Mouse (Mus musculus) stomach, embryonic 15.5 days (tissue): ENCODE data around the gene Cdk12. TPM values are rescaled to one million over a fixed set of nuclear protein-coding genes. Genes with fewer than 3 reads are reported as not detected.
A peak's percentile ranks its signal among the peaks of the same experiment; 100 is the strongest.

Experiments used
- ATAC-seq: fragments of 200-750 bp; cut with Nextera tagmentation; 2 replicates; pipeline ENCODE4 v1.8.0; 2017; ENCODE audit warnings: low read depth, moderate number of reproducible peaks, moderate TSS enrichment; ENCODE audit not compliant: insufficient read depth, low FRiP score
- H3K27ac ChIP-seq: fragments of 300-500 bp; sonication (generic); 2 replicates; pipeline ENCODE4 v1.5.1; 2015; ENCODE audit warnings: mild to moderate bottlenecking, inconsistent platforms
- H3K27me3 ChIP-seq: fragments of 300-500 bp; sonication (generic); replicated peaks from 2 replicates; pipeline ENCODE4 v1.6.1; 2015; ENCODE audit warnings: inconsistent platforms
- H3K36me3 ChIP-seq: fragments of 300-500 bp; sonication (generic); 2 replicates; pipeline ENCODE4 v1.6.1; 2015; ENCODE audit warnings: inconsistent platforms
- H3K4me1 ChIP-seq: fragments of 300-500 bp; sonication (generic); 2 replicates; pipeline ENCODE4 v1.6.1; 2015; ENCODE audit warnings: inconsistent platforms
- H3K4me2 ChIP-seq: fragments of 300-500 bp; sonication (generic); 2 replicates; pipeline ENCODE4 v1.6.1; 2015; ENCODE audit warnings: mild to moderate bottlenecking, inconsistent platforms
- H3K4me3 ChIP-seq: fragments of 300-500 bp; sonication (generic); replicated peaks from 2 replicates; pipeline ENCODE4 v1.5.1; 2015; ENCODE audit warnings: inconsistent platforms
- H3K9ac ChIP-seq: fragments of 300-500 bp; sonication (generic); 2 replicates; pipeline ENCODE4 v1.6.1; 2015; ENCODE audit warnings: inconsistent platforms
- H3K9me3 ChIP-seq: fragments of 300-500 bp; sonication (generic); 2 replicates; pipeline ENCODE4 v1.6.1; 2016; ENCODE audit warnings: inconsistent platforms
- WGBS: fragments of 180-500 bp; shearing (Covaris S2); methylation state at CpG from one replicate; pipeline ENCODE4 v1.1.7; 2015; 5-methylcytosine and 5-hydroxymethylcytosine counted together
- polyA plus RNA-seq: library from polyadenylated mRNA; unstranded; fragments of >200 nt; fragmentation: Nextera tagmentation; extraction: Ambion mirVana; gene quantifications from 2 replicates; pipeline ENCODE4 v1.2.1, GENCODE M21; 2015

The Cdk12 gene
- polyA plus RNA-seq, 1 experiment from 2014 or later, result 9.7 TPM

DNA sequence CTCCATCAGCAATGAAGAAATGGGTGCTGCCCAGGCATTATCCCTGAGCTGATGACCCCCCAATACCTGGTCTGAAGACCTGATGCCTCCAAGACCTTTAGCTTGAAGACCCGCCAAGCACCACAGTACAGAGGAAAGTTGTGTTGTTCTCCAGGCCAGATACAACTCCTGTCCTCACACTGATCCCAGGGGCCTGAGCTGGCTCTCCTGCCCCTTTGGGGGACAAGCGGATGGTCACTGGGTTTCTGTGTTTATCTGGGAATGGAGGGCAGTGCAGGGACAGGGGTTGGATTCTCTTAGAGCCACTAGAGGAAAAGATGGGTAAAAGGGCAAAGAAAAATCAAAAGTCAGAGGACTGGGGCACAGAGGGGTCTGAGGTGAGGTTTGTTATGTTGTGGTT, 117.1 kb downstream of the Cdk12 start:
- Histone ChIP-seq H3K9me3 (no peaks in the 10 kb centered on the region), H3K36me3 (no peaks in the 10 kb centered on the region), H3K4me3 (no peak overlapping the region), H3K4me1 (no peaks in the 10 kb centered on the region), H3K9ac (no peak overlapping the region), H3K4me2 (no peak overlapping the region), H3K27me3 (peaks cover 98% of the 10 kb centered on the region), H3K27ac (no peak overlapping the region)
- ATAC-seq, result no peak
- WGBS, result 7% methylated on average over 2 of the region's 2 CpGs

DNA sequence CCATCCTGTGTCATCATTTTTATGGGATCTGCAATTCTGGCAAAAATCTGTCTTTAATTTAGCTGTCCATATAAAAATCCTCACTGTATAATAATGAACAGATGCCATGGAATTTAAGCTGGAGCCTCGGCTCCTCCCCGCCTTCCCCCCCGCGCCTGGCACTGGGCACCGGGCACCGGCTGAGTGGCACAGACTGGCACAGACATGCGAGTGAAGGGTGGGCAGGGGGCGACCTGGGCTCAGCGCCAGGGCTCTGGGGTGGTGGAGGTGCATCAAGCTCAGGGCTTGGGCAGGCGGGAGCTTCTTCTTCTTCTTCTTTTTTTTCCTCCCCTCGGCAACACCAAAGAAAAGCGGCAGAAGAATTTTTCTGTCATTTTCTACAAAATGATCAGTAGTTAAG, 117.5 kb downstream of the Cdk12 start:
- H3K4me2 ChIP-seq, result no peak overlapping the region
- H3K27me3 ChIP-seq, result peaks cover 99% of the 10 kb centered on the region
- no peak overlapping the region for H3K27ac ChIP-seq
- H3K36me3 ChIP-seq, result no peaks in the 10 kb centered on the region
- no peak overlapping the region for H3K4me3 ChIP-seq
- no peaks in the 10 kb centered on the region for H3K9me3 ChIP-seq
- H3K9ac ChIP-seq, result no peak overlapping the region
- ATAC-seq, result no peak
- H3K4me1 ChIP-seq, result no peaks in the 10 kb centered on the region
- WGBS, result 14% methylated on average over 12 of the region's 12 CpGs

DNA sequence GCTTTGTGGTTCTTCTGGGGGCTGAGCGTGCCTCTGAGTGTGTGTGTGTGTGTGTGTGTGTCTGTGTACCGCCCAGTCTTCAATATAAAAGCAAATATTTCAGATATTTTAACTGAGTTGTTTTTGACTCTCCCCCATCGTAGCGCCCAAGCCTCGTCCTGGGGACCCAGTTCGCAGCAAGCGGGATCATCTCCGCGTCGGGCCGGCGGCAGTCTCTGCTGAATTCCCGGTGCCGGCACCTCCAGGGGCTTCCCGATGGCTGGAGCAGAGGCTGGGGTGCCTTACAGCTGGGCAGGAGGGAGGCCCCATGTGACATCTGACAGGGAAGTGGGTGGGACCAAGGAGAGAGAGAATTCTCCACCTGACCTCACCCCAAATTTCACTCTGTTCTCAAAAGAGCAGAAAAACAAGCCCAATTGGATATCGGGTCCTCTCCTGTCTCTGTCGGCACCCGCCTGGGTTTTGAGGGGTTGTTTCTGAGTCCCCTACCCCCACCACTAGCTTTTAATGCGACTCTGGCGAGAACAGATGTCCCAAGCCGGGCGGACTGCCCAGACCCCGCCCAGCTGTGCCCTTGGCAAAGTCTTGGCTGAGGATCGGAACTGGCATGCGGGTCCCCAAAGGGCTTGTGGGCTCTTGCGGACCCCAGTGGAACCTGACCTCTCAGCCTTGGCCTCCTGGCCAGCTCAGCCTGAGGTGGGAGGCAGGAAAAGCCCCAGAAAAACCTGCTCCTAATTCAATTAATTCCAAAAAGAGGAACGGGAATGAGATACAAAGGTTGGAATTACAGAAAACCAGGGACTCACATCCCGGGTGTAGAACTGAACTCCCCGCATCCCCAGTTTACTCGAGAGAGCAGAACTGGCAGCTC, 118.2 kb downstream of the Cdk12 start:
- no peak for ATAC-seq
- H3K4me1 ChIP-seq, result no peaks in the 10 kb centered on the region
- H3K9ac ChIP-seq, result no peak overlapping the region
- 2% methylated on average over 30 of the region's 30 CpGs for WGBS
- H3K27me3 ChIP-seq, result peaks cover 99% of the 10 kb centered on the region
- H3K4me2 ChIP-seq, result no peak overlapping the region
- no peaks in the 10 kb centered on the region for H3K9me3 ChIP-seq
- no peaks in the 10 kb centered on the region for H3K36me3 ChIP-seq
- no peak overlapping the region for H3K27ac ChIP-seq
- no peak overlapping the region for H3K4me3 ChIP-seq

DNA sequence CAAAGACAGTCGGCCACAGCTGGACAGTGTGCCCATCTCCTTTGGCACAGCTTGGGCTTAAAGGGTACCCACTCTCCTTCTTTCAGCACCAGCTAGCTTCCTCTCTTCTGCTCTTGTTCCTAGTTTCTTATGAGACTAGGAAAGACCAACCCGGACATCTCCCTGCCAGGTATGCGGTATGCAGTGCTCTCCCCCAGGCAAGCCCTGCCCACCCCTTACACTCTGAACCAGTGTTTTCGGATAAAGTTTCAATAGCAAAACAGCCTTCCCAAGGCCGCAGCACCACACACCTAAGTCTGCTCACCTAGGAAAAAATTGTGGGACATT, 118.8 kb downstream of the Cdk12 start:
- H3K27me3 ChIP-seq, result peaks cover 98% of the 10 kb centered on the region

DNA sequence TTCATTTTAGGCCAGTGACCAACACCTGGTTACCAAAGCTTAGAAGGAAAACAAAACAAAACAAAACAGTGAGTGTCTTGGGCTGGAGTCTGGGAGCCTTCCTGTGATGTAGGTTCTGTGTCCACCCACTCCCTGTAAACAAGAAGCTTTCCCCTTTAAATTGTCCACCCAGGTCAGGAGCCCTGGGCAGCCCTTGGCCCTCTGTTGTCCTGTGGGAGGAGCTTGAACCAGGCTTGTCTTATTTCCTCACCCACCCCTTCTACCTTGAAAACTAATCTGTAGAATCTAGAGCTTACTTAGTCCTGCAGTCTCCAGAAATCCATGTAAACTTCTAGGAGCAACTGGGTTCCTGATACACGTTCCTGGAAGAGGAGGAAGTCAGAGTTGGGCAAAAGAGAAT, 119.3 kb downstream of the Cdk12 start:
- Histone ChIP-seq H3K9me3 (no peaks in the 10 kb centered on the region), H3K4me1 (peaks cover 4% of the 10 kb centered on the region), H3K27me3 (peaks cover 98% of the 10 kb centered on the region), H3K4me3 (no peak overlapping the region), H3K36me3 (no peaks in the 10 kb centered on the region), H3K27ac (no peak overlapping the region), H3K9ac (no peak overlapping the region), H3K4me2 (no peak overlapping the region)
- ATAC-seq, result no peak
- WGBS, result 5% methylated on average over 1 of the region's 1 CpGs

More for the DNA sequence above, 118.8 kb downstream of the Cdk12 start:
- Histone ChIP-seq H3K4me1 (no peaks in the 10 kb centered on the region), H3K9ac (no peak overlapping the region), H3K9me3 (no peaks in the 10 kb centered on the region), H3K4me2 (no peak overlapping the region), H3K4me3 (no peak overlapping the region), H3K27ac (no peak overlapping the region), H3K36me3 (no peaks in the 10 kb centered on the region)
- 1% methylated on average over 5 of the region's 5 CpGs for WGBS
- ATAC-seq, result no peak

DNA sequence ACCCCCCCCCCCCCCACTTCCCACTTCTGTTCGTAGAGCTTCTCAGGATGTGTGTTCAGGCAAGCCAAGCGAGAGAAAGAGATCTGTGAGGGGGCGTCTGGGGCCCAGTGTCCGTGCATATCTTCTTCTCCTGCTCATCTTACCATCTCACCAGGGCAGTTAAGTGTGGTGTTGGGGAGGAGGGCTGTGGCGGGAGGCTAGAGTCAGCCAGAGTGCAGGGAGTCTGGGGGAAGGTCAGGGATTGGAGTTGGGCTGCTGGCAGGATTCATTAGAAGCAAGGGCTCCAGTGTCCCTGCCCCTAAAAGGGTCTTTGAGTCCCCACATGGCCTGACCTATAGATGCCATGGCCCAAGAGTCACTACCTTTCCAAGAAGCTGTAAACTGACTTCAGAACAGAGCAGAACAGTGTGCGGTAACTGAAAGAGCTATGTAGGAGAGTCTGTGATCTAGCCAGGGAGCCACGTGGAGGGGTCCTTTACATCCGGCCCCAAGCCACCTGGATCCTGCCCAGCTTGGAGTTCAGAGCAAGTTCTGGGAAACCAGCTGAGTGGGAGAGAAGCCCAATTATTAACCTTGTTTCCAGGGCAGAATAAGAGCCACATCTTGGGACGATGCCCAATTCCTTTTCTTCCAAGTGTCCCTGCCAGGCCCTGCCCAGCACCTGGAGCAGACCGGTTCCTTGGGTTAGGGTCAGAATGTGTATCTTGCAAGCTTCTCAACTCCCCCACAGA, 120.4 kb downstream of the Cdk12 start:
- Histone ChIP-seq H3K4me2 (no peak overlapping the region), H3K27me3 (peaks cover 98% of the 10 kb centered on the region), H3K36me3 (no peaks in the 10 kb centered on the region), H3K9ac (no peak overlapping the region), H3K9me3 (no peaks in the 10 kb centered on the region), H3K4me1 (peaks cover 15% of the 10 kb centered on the region), H3K27ac (no peak overlapping the region), H3K4me3 (no peak overlapping the region)
- WGBS, result 3% methylated on average over 10 of the region's 10 CpGs
- ATAC-seq, result no peak

DNA sequence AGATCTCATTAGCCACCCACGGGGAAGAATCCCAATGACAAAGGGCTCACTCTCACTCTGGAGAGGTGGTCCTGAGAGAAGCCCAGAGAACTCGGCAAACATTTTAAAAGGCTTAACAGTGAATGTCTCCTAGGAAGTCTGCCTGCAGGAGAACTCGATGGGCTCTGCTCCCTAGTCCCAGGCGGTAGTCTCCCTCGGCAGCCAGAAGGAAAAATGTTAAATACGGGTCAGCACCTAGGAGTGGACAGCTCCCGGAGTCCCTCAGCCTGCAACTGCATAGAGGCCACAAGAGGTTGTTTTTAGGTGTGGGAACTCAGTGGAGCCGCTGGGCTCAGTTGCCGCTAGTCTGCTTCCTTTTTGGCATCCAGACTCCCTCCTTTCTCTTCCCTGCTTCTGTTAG, 121.1 kb downstream of the Cdk12 start:
- WGBS, result 1% methylated on average over 9 of the region's 9 CpGs

DNA sequence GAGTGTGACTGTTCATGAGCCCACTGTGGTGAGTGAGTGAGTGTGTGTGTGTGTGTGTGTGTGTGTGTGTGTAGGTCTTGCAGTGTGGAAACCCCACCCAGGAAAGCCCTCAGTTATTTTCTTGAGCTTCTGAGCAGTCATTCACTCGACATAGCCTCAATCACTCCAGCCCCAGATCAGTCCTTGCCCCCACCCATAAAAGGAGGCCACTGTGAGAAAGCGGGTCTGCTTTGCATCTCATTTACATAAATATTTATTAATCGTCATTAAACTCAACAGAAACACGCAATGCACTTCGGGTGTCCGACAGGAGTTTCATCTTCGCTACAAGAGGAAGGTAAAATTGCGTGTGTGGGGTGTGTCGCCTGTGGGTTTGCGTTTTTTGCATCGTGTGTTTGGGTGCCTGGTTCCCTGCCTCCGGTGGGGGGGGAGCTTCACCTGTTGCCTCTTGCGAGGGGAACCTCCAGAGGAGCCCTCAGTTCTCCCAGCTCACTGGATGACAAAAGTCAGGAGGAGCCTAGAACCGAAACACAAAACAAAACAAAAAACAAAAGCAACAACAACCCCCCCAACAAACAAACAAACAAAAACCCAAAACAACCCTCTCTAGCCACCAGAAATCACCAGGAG, 122.4 kb downstream of the Cdk12 start:
- Histone ChIP-seq H3K27ac (no peak overlapping the region), H3K4me3 (no peak overlapping the region), H3K27me3 (peaks cover 98% of the 10 kb centered on the region), H3K9ac (no peak overlapping the region), H3K4me1 (peaks cover 20% of the 10 kb centered on the region), H3K4me2 (no peak overlapping the region), H3K36me3 (no peaks in the 10 kb centered on the region), H3K9me3 (no peaks in the 10 kb centered on the region)
- no peak for ATAC-seq
- 10% methylated on average over 14 of the region's 14 CpGs for WGBS

More for the DNA sequence above, 121.1 kb downstream of the Cdk12 start:
- Histone ChIP-seq H3K4me3 (no peak overlapping the region), H3K36me3 (no peaks in the 10 kb centered on the region), H3K9me3 (no peaks in the 10 kb centered on the region), H3K4me1 (peaks cover 20% of the 10 kb centered on the region), H3K27me3 (peaks cover 98% of the 10 kb centered on the region), H3K9ac (no peak overlapping the region), H3K27ac (no peak overlapping the region), H3K4me2 (no peak overlapping the region)
- no peak for ATAC-seq

DNA sequence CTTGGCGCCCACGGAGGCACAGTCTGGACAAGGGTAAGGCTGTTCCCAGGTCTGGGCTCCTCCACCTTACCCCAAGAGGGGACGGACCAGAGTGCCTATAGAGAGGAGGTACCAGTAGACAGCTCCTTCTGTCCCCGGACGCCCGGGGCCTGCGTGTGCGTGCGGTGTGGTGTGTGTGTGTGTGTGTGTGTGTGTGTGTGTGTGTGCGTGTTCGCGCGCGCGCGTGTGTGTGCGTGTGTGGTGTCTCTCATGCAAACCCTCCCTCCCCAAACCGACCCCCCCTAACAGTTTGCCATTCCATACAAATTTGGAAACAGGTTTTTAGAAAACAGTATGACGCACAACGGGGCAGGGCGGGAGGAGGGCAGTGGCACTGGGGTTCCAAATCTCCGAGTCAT, 123.0 kb downstream of the Cdk12 start:
- WGBS, result 6% methylated on average over 22 of the region's 22 CpGs
- no peaks in the 10 kb centered on the region for H3K9me3 ChIP-seq
- H3K4me3 ChIP-seq, result no peak overlapping the region
- ATAC-seq, result no peak
- no peaks in the 10 kb centered on the region for H3K36me3 ChIP-seq
- no peak overlapping the region for H3K4me2 ChIP-seq
- peaks cover 20% of the 10 kb centered on the region for H3K4me1 ChIP-seq
- no peak overlapping the region for H3K9ac ChIP-seq
- H3K27me3 ChIP-seq, result peaks cover 98% of the 10 kb centered on the region
- H3K27ac ChIP-seq, result no peak overlapping the region

DNA sequence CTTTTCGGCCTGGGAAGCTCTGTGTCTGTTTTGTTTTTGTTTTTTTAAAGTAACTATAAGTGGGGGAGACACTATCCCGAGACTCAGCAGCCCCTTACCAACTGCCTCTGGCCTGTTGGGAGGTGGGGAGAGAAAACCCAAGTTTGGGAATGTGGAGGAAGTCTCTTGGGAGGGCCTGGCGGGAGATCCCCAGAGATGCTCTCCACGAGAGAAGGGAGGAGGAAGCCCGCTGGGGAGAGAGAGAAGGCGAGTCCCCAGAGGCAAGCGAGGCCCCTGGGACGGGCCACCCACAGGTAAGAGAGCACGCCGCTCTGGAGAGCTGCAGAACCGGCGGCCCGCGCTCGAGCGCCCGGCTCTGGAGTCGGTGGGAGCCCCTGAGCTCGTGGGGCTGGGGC, 123.9 kb downstream of the Cdk12 start:
- Histone ChIP-seq H3K4me3 (peak overlapping the region; percentile 24; the same call in 1 of the 2 replicates), H3K27ac (no peak overlapping the region), H3K36me3 (no peaks in the 10 kb centered on the region), H3K27me3 (peaks cover 97% of the 10 kb centered on the region), H3K4me2 (no peak overlapping the region), H3K4me1 (peaks cover 20% of the 10 kb centered on the region), H3K9ac (no peak overlapping the region), H3K9me3 (no peaks in the 10 kb centered on the region)
- ATAC-seq, result no peak
- under 1% methylated on average over 19 of the region's 19 CpGs for WGBS

DNA sequence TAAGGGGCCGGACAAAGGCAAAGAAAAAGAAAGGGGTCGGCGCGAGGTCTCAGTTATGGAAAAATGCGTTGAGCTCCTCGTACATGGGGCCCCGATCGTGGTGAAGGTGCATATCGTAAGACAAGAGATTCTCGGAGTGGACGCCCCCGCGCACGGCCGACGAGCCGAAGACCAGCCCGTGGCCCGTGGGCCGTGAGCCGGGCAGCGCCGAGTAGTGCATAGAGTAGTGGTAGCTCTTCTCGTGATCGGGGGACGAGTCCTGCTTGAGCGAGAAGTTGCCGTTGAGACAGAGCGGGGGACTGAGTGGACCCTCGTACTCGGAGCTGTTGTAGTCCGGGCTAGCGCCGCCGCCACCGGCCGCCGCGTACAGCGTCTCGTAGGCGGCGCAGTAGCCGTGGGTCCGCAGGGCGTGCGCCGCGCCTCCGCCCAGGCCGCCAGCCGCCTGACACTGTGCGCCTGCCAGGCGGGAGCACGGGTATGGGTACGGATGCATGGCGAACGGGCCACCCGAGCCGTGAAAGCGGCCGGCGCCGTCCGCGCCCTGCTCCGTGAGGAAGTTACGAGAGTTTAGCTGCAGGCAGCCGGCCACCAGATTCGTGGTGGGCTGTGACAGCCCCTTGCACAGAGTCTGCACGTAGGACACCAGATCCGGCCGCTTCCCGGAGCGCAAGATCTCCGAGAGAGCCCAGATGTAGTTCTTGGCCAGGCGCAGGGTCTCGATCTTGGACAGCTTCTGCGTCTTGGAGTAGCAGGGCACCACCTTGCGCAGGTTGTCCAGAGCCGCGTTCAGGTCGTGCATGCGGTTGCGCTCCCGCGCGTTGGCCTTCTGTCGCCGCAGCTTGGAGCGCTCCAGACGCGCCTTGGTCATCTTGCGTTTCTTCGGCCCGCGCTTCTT, 124.5 kb downstream of the Cdk12 start:
- H3K4me3 ChIP-seq, result peak overlapping the region; percentile 24
- under 1% methylated on average over 96 of the region's 97 CpGs for WGBS
- no peaks in the 10 kb centered on the region for H3K9me3 ChIP-seq
- H3K27ac ChIP-seq, result no peak overlapping the region
- H3K27me3 ChIP-seq, result peaks cover 97% of the 10 kb centered on the region
- H3K4me2 ChIP-seq, result peak overlapping the region; percentile 46
- no peaks in the 10 kb centered on the region for H3K36me3 ChIP-seq
- H3K9ac ChIP-seq, result no peak overlapping the region
- ATAC-seq, result no peak
- peaks cover 20% of the 10 kb centered on the region for H3K4me1 ChIP-seq
